Mouse (Mus musculus): ENCODE measurements around the gene Slc27a1.
A peak's percentile ranks its signal among the peaks of the same experiment; 100 is the strongest.
"Not testable (repeated sequence)": the region's sequence is repeated elsewhere in the genome, so short reads cannot be mapped to it uniquely, and the experiment has no call there.

The Slc27a1 gene

DNA sequence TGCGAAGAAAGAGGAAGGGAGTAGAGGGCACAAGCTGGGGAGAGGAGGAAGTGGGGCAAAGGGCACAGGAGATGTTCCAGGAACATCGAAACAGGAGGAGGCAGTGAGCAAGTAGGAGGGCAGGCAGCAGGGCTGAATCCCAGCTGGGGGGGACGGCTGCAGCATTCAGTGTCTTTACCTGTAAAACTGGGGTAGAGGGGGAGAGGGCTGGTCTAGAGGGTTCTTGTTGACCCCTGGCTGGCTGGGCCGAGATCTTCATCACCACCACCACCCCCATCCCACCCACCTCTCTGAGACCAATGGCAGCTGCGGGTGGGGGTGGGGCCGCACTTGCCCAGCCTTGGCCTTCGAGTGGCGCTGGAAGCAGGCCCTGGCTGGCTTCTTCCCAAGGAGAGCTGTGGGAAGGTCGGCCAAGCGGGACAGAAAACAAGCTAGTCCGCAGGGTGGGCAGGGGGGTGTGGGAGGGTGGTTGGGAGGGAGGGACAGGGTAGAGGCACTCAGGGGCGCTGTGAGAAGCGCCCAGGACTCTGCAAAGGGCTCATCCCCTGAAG lies at the start of gene Slc27a1:
Slc27a1 (plus strand) TSS at position 496 of the 551 bp plus-strand sequence.
- no peak for DNase-seq (ENCODE audit: low spot score in 2 of 2)

DNA sequence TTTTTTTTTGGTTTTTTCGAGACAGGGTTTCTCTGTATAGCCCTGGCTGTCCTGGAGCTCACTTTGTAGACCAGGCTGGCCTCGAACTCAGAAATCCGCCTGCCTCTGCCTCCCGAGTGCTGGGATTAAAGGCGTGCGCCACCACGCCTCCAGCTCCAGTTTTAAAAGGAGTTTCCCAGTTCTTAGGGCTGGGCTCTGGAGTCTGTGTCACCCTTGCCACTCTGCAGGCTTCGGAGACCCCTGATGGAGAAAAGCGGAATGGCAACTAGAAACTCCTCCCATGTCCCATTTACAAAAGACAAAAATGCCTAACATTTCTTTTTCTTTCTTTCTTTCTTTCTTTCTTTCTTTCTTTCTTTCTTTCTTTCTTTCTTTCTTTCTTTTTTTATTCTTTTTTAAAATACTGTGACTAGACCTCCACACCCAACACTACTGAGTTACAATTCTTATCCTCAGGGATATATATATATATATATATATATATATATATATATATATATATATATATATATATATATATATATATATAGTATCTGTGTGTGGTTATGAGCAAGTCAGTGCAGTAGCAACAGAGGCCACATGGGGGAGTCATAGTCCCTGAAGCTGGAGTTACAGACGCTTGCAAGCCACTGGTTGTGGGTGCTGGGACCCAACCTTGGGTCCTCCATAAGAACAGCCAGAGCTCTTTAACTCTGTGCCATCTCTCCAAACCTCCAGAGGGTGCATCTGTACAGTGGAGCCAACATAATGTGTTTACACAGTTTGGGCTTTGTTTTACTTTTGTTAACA lies 49.5 kb upstream of the Slc27a1 start:
- not testable (repeated sequence) for DNase-seq (ENCODE audit: low spot score in 2 of 2)

DNA sequence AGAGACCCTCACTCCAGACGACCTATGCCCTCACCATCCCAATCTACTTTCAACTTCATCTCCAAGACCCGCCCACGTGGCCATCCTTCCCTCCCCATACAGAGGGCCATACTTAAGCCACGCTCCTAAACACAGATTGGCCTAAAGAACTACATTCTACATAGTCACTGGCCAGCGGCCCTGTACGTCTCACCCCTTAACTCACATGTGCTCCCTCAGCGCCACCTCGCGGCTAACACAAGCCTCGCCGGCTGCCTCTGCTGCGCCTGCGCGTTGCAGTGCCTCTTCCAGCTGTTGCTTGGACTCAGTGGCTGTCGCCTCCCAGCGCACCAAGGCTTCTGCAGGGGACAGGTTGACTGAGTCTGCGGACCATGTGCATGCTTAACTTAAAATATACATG lies 47.0 kb upstream of the Slc27a1 start:
- peak; percentile 85 to 86 for DNase-seq (ENCODE audit: low spot score in 2 of 2)

GRCm38 (mm10) chr8:71525226-71526050 lies 43.2 kb upstream of the Slc27a1 start, which contains the start of gene Ccdc194:
Gene Ccdc194, minus strand, starts transcription at chr8:71525711.
- DNase-seq (ENCODE audit: low spot score in 2 of 2), result no peak

DNA sequence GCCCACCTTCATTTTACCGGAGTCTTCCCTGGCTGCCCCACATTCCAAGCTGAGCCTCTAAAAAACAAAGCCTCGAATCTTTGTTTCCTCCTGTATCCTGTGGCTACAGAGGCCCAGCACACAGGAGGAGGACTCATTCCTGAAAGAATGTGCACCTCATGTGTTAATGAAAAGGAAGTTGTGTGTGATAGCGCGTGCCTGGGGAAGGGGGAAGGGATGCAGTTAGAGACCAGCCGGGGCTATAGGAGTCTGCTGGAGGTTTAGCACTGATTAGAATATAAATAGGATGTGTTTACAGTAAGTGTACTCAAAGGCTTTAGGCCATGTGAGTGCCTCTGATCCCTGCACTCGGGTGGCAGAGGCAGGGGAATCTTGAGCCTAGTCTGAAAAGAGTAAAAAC lies 42.4 kb upstream of the Slc27a1 start:
- no peak for DNase-seq (ENCODE audit: low spot score in 2 of 2)

DNA sequence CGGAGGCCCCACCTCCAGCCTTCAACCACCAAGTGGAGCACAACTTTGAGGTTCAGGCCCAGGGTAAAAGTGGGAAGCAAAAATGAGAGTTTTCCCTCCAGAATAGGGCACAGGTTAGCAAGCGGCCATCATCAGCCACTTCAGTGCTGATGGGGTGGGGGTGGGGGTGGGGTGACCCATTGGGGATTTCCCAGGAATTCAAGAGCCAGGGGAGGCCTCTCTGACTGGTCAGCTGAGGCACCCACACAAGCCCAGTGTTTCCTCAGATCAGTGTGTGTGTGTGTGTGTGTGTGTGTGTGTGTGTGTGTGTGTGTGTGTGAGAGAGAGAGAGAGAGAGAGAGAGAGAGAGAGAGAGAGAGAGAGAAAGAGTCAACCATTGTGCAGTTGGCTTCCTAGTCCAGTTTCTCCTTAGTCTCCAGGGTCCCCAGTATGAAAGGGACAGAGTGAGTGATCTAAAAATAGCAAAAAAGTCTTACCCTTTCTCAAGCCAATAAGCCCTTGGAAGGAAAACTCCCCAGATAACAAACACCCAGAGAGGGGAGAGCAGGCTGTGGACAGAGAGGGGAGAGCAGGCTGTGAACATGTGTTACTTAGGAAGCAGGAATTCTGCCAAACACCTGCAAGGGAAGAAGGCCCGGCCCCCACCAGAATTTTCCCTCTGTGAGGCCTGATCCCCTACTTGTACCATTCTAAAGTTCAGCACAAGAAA lies 41.4 kb upstream of the Slc27a1 start:
- DNase-seq (ENCODE audit: low spot score in 2 of 2), result no peak

DNA sequence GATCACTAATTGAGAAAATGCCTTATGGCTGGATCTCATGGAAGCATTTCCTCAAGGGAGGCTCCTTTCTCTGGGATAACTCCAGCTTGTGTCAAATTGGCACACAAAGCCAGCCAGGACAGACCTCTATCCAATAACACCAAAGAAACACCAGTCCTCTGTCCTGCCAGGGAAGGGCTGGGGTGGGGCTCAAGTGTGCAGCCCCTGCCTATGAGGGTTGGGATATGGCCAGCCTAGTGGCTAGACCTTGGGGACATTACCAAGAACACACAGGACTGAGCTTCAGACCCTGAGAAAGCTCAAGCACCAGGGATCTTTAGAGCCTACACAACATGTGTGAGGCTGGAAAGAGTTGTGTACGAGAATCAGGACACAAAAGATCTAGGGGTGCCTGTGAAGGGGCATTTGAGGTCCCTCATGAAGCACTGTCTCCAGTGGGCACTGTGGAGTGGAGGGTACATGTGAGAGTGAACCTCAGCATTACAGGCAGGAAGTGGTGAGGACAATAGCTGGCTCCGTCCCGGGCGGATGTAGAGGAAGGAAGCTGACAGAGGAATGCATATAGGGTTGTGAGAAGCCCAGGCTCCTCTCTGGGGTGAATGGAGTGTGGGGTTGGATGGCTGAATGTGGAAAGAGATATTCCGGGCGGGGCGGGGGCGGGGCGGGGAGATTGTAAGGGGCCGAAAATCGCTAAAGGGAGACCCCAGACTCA lies 40.2 kb upstream of the Slc27a1 start:
- no peak for DNase-seq (ENCODE audit: low spot score in 2 of 2)

DNA sequence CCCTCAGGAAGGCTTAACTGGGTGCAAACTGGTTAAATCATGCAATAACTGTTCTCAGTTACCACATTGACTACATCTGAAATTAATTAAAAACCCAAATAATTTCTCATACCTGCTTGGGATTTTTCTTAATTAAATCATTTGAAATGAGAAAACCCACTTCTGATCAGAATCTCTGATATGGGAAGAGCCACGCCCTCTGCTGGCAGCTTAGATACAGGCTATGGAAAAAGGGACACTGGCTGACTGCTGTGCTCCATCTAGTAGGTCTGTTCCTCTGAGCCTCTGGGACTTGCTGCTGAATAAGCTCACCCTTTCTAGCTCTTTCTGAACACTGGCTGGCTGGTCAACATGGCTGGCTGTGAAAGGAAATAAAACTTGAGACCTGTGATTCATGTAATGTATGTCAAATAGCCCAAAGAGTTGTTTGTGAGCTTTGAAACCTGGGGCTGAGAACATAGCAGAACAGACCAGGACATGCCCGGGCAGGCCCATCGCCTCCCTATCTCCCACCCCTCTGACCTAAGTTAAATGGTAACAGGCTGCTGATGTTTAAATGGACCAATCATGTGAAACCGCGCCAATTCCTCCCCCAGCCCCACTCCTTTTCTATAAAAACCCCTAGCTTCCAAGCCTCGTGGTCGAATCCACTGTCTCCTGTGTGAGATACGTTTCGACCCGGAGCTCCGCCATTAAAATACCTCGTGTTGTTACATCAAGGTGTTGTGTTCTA lies 37.8 kb upstream of the Slc27a1 start:
- DNase-seq (ENCODE audit: low spot score in 2 of 2), result not testable (repeated sequence)

DNA sequence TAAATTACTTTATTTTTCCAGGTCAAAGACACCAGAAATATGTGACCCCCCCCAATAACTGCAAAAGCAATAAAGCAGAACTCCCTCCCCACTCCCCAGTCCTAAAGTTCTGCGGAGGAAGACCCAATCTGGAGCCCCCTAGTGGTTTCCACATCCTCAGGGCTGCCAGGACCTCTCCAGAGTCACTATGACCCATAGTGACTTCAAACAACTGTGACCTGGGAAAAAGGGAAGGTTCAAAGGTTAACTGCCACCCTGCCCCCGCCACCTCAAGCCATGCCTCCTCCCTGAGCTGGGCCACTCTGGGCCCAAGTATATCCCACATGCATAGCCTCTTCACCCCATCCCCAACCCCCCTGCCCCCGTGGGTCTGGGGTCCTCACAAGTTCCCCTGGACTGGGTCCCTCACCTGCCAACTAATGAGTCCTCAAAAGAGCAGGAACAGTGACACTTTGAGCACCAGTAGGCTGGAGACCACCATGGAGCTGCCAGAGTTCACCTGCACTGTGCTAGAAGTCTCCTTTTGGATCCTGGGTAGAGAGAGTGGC lies 34.3 kb upstream of the Slc27a1 start:
- no peak for DNase-seq (ENCODE audit: low spot score in 2 of 2)

DNA sequence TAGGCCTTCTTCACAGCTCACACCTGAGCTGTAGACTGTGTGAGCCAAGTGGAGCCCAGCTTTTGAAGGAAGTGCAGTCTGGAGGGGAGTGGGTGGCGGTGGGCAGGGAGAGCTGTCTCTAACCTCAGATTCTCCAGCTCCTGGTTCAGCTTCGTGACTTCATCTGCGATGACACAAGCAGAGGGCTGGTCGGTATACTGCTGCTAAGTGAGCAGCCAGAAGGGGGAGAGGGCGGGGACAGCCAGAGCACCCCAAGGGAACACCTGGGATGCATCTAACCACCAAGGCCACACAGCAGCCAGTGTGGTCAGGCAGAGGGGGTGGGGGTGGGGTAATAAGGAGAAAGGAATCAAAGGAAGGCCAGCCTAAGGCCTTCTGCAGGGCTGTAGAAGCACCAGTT lies 33.0 kb upstream of the Slc27a1 start:
- DNase-seq (ENCODE audit: low spot score in 2 of 2), result no peak

GRCm38 (mm10) chr8:71537028-71537867 lies 31.4 kb upstream of the Slc27a1 start, which contains the start of gene Bst2:
Gene Bst2, minus strand, starts transcription at chr8:71537456.
- no peak for DNase-seq (ENCODE audit: low spot score in 2 of 2)

- peak; percentile 84 to 94 for DNase-seq (ENCODE audit: low spot score in 2 of 2)
These were observed 25.9 kb upstream of the Slc27a1 start, which contains the start of gene Mvb12a for GRCm38 (mm10) chr8:71542632-71543343. Gene Mvb12a, plus strand, starts transcription at chr8:71542922.

DNA sequence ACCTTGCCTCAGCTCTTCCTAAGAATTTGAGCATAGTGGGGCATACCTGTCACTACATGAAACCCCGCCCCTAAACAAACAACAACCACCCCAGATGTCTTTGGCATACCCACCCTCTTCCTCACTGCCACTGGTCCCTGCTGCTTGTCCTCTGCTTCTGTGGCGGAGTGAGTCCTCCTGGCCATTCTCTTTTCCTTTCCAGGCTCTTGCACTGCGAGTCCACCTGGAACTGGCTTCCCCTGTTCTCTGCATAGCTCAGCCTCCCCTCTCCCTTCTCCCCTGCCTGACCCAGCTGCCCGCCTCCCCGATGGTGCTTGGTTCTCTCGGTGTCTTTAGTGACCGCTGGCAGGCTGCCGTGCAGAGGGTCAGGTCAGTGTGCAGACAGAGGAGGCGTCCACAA lies 24.9 kb upstream of the Slc27a1 start:
- DNase-seq (ENCODE audit: low spot score in 2 of 2), result no peak

DNA sequence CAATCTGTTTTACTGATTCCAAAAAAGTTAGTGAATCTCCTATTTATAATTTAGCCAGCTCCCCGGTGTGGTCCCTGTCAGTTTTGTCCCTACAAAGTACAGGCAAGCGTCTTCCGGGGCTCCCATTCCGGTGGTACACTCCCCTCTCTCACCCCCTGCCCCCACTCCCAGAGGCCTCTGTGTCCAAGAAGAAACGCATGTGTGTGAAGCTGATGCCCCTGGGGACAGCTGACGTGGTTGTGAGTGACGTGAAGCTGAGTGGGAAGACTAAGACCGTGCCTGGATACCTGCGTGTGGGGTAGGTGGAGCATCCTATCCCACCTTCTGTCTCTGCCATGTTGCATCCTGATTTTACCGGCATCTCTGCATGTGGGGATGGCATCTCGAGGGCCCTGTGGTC lies 23.6 kb upstream of the Slc27a1 start:
- DNase-seq (ENCODE audit: low spot score in 2 of 2), result no peak

DNA sequence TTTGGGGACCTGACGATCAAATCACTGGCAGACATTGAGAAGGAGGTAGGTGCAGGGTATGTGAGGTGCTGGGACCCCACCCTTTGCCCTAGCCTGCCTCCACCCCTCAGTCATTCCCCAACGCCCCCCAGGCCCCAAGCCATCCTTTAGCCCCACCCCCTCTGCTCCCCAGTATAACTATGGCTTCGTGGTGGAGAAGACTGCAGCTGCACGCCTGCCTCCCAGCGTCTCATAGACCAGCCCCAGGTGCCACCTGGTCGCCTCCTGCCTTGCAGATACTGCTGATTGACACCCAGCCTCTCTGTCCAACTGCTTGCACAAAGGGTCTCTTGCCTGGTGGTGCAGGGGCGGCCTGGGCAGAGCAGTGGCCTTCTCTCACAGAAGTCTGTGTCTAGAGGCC lies 21.1 kb upstream of the Slc27a1 start:
- DNase-seq (ENCODE audit: low spot score in 2 of 2), result no peak

GRCm38 (mm10) chr8:71550754-71551153 lies 17.9 kb upstream of the Slc27a1 start:
- no peak for DNase-seq (ENCODE audit: low spot score in 2 of 2)

DNA sequence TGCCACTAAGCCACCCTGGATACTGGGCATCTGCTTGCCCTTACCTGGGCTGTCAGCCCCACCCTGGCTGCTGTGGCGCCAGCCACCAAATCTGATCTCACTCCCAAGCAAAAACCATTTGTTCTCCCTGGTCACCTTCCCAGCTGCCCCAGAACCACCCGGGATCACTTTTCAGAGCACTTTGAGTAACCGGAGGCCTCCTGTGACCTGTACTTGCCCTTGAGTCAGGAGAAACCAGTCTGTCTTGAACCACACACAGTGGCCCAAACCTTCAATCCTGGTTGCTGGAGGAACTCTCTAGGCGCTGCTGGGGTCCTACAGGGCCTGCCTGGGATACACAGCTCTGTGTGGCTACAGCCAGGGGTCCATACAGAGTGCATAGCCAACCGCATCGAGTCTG lies 15.9 kb upstream of the Slc27a1 start:
- no peak for DNase-seq (ENCODE audit: low spot score in 2 of 2)

DNA sequence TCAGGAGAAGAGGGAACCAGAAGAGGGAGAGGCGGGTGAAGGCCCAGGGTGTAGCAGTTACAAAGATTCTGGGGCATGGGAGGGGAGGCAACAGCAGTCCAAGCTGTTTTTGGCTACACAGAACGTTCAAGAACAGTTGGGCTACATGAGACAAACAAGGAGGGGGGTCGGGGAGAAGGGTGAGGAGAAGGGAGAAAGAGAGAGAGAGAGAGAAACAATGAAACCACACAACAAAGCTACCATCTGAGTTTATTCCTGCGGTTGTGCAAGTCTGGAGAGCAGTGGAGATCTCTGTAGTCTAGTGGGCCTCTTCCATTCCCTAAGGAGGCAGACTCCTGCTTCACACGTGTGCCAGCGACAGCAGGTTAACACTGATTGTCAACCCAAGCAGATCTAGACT lies 14.7 kb upstream of the Slc27a1 start:
- DNase-seq (ENCODE audit: low spot score in 2 of 2), result no peak

GRCm38 (mm10) chr8:71554644-71555043 lies 14.0 kb upstream of the Slc27a1 start:
- no peak for DNase-seq (ENCODE audit: low spot score in 2 of 2)
